Mouse (Mus musculus): ENCODE results near the gene Arntl2.

DNA sequence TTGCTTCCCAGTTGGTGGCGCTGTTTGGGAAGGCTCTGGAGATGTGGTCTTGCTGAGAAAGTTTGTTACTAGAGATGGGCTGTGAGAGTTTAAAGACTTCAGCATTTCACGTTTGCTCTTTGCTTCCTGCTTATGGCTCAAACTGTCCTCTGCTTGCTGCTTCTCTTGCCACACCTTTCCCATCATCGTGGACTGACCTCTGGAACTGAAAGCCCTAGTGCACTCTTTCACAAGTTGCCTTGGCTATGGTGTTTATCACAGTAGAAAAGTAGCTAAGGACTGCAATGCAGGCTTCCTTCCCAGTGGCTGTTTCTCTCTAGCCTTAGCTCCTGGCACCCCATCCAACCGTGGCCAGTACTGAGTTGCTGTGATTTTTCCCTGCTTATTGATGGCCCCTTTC is 35.1 kb upstream of the Arntl2 start:
- TF ChIP-seq CTCF (IDR thresholded peaks at IDR 0.05; ENCODE audit: low read depth) (no peak), EP300 (IDR thresholded peaks at IDR 0.05; ENCODE audit: low read depth) (no peak)
